Mouse (Mus musculus): ENCODE data around the gene Klhl1.

Gene Klhl1

DNA sequence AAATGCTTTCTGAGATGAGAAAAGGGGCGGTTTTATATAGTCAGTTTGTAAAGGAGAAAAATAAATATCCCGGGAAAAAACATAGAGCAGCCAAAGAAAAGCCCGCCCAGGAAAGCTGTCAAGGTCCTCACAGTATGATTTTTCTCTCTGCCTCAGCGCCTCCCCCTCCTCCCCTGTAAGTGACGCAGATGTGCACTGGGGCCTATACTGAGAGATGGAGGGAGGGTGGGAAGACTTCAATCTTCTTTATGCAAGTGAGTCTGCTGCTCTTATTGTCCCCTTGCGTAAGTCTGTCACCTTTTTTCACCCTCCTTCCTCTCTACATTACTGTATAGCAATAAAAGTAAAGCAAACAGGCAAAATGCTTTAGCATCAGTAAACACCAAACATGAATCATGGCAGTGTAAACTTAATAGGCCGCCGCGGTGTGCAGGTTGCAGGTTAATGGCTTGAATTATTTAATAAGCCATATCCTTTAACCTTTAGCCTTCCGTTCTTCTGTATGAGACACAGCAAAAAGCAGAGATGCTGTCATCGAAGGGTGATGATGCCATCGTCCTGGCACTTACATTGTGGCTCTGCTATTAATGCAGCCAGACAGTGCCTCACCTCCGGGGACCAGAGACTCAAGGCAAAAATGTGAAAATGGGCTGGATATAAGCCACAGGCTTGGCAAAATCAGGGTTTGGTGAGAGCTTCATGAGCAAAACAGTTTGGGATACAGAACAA, at the start of gene Klhl1:
Gene Klhl1 (minus strand): TSS at position 149 of the 729 bp plus-strand sequence.
- Histone ChIP-seq H3K36me3 (ENCODE audit: insufficient read depth, low read length) (no peaks in the 10 kb centered on the region), H3K4me1 (replicated peaks; ENCODE audit: low read depth, low read length) (peaks cover 13% of the 10 kb centered on the region; the same call in 1 of the 2 replicates), H3K27me3 (ENCODE audit: insufficient read depth, low read length) (peaks cover 30% of the 10 kb centered on the region), H3K4me3 (replicated peaks; ENCODE audit: low read length) (peak within 1 kb of the TSS; percentile 66), H3K9me3 (ENCODE audit: low read length) (no peaks in the 10 kb centered on the region)
- no peak for TF ChIP-seq NANOG (IDR thresholded peaks at IDR 0.05; ENCODE audit: borderline replicate concordance, low read length)
- no peak for TF ChIP-seq POU5F1 (IDR thresholded peaks at IDR 0.05; ENCODE audit: borderline replicate concordance, low read length)
- no peak for TF ChIP-seq CTCF (conservative IDR thresholded peaks at IDR 0.05; ENCODE audit: low read length)

DNA sequence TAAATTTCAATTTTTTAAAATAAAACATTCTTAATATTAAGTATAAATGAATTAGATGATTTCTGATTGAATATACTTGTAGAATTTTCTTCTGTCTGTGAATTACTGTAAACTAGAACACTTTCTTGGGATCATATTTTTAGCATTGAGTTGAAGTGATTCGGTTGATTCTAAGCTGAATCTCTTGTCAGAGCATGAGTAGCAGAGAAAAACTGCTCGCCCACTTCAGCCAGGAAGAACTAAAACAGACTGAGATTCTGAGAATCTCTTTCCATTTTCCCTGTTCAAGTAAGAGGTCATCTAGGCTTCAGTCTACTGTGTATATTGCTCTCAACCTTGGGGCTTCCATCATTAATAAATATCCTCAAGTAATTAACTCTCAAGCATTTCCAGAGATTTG, 34.8 kb upstream of the Klhl1 start:
- no peak overlapping the region for H3K4me3 ChIP-seq (replicated peaks; ENCODE audit: low read length)
- H3K4me1 ChIP-seq (replicated peaks; ENCODE audit: low read depth, low read length), result no peaks in the 10 kb centered on the region
- no peaks in the 10 kb centered on the region for H3K36me3 ChIP-seq (ENCODE audit: insufficient read depth, low read length)
- no peaks in the 10 kb centered on the region for H3K27me3 ChIP-seq (ENCODE audit: insufficient read depth, low read length)
- H3K9me3 ChIP-seq (ENCODE audit: low read length), result no peaks in the 10 kb centered on the region
- TF ChIP-seq POU5F1 (IDR thresholded peaks at IDR 0.05; ENCODE audit: borderline replicate concordance, low read length) (no peak), CTCF (conservative IDR thresholded peaks at IDR 0.05; ENCODE audit: low read length) (no peak), NANOG (IDR thresholded peaks at IDR 0.05; ENCODE audit: borderline replicate concordance, low read length) (no peak)

DNA sequence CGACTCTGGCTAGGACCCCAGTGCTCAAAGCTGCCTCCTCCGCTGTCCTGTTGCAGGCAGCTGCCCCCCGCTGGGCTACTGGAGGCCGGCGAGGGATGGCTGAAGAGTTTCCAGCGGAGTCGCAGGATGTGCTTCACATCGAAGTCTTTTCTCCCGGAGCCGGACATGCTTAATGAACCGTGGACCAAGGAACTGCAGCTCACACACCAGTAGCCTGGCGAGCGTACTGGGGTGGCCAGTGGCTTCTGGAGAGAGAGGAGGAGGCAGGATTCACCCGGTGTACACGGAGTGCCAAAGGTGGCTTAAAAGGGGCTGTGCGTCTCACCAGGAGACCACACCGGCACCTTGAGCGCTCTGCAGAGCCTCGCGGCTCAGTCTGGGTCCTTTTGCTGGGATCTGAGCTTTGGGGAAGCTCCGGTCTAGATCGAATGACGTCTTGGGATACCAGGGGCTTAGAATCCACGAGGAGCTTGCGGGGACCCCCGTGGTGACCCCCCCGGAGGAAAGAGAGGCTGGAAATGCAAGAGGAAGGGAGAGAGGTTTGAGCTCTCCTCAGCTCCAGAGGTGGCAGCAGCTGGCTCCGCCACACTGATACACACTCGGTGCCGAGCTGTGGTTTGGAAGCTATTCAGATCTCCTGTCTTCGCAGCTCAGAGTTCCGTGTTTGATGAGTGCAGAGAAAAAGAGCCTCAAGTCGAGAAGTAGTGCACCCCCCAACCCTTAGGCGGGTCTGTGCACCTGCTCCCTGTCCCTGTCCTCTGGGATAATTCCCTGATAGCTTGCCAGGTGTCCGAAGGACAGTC, 550 bp downstream of the Klhl1 start:
- H3K4me3 ChIP-seq (replicated peaks; ENCODE audit: low read length), result peak overlapping the region; percentile 66
- no peak for TF ChIP-seq NANOG (IDR thresholded peaks at IDR 0.05; ENCODE audit: borderline replicate concordance, low read length)
- TF ChIP-seq POU5F1 (IDR thresholded peaks at IDR 0.05; ENCODE audit: borderline replicate concordance, low read length), result no peak
- no peak for TF ChIP-seq CTCF (conservative IDR thresholded peaks at IDR 0.05; ENCODE audit: low read length)
- H3K4me1 ChIP-seq (replicated peaks; ENCODE audit: low read depth, low read length), result peaks cover 13% of the 10 kb centered on the region; the same call in 1 of the 2 replicates
- peaks cover 30% of the 10 kb centered on the region for H3K27me3 ChIP-seq (ENCODE audit: insufficient read depth, low read length)
- H3K9me3 ChIP-seq (ENCODE audit: low read length), result no peaks in the 10 kb centered on the region
- H3K36me3 ChIP-seq (ENCODE audit: insufficient read depth, low read length), result no peaks in the 10 kb centered on the region

DNA sequence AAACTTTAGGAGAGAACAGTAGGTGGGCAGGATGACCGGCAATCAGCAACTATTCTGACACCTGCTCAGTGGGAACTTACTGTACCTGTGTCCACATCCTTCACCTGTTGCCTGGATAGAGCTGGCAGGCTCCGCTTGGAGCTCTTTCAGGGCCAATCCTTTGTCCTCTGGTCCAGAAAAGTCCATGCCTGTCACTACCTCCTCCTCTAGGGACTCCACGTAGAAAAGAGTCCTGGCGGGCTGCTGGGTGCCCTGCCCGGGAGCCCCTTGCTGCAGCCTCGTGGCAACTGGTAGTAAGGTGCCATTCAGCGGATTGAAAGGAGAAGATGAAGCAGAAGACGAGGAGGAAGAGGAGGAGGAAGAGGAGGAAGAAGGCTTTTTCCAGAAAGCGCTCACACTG, 1.2 kb downstream of the Klhl1 start:
- Histone ChIP-seq H3K4me1 (replicated peaks; ENCODE audit: low read depth, low read length) (peaks cover 13% of the 10 kb centered on the region; the same call in 1 of the 2 replicates), H3K4me3 (replicated peaks; ENCODE audit: low read length) (peak overlapping the region; percentile 66), H3K27me3 (ENCODE audit: insufficient read depth, low read length) (peaks cover 30% of the 10 kb centered on the region), H3K9me3 (ENCODE audit: low read length) (no peaks in the 10 kb centered on the region), H3K36me3 (ENCODE audit: insufficient read depth, low read length) (no peaks in the 10 kb centered on the region)
- TF ChIP-seq CTCF (conservative IDR thresholded peaks at IDR 0.05; ENCODE audit: low read length), result no peak
- TF ChIP-seq POU5F1 (IDR thresholded peaks at IDR 0.05; ENCODE audit: borderline replicate concordance, low read length), result no peak
- no peak for TF ChIP-seq NANOG (IDR thresholded peaks at IDR 0.05; ENCODE audit: borderline replicate concordance, low read length)

DNA sequence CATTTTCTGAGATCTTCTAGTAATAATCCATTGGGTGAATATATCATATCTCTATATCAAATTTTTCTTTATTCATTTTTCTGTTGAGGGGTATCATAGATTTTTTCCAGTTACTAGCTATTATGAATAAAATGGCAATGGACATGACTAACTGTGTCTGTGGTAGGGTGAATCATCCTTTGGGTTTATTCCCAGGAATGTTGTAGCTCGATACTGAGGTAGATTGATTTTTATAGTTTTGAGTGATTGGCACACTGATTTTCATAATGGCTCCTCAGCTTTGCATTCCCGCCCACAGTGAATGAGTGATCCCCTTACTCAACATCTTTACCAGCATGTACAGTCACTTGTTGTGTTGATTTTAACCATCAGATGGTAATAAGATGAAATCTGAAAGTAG, 19.0 kb downstream of the Klhl1 start:
- Histone ChIP-seq H3K27me3 (ENCODE audit: insufficient read depth, low read length) (no peaks in the 10 kb centered on the region), H3K36me3 (ENCODE audit: insufficient read depth, low read length) (no peaks in the 10 kb centered on the region), H3K4me3 (replicated peaks; ENCODE audit: low read length) (no peak overlapping the region), H3K9me3 (ENCODE audit: low read length) (no peaks in the 10 kb centered on the region), H3K4me1 (replicated peaks; ENCODE audit: low read depth, low read length) (no peaks in the 10 kb centered on the region)
- no peak for TF ChIP-seq CTCF (conservative IDR thresholded peaks at IDR 0.05; ENCODE audit: low read length)
- no peak for TF ChIP-seq NANOG (IDR thresholded peaks at IDR 0.05; ENCODE audit: borderline replicate concordance, low read length)
- no peak for TF ChIP-seq POU5F1 (IDR thresholded peaks at IDR 0.05; ENCODE audit: borderline replicate concordance, low read length)

DNA sequence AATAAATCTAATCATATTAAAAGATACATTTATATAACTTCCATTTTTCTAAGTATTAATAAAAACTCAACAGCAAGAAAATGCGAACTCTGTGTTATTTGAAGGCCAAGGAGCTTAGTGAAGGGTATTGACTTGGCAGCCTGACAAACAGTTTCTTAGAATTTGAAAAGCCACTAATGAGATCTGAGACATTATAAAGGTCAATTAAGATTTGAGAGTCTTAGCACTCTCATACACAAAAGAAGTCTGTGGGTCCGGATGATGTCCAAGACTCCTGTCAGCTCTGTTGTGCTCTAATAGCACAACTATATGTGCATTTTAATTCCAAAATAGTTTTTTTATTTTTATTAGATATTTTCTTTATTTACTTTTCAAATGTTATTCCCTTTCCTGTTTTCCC, 47.1 kb downstream of the Klhl1 start:
- Histone ChIP-seq H3K4me3 (replicated peaks; ENCODE audit: low read length) (no peak overlapping the region), H3K4me1 (replicated peaks; ENCODE audit: low read depth, low read length) (no peaks in the 10 kb centered on the region), H3K9me3 (ENCODE audit: low read length) (no peaks in the 10 kb centered on the region), H3K27me3 (ENCODE audit: insufficient read depth, low read length) (no peaks in the 10 kb centered on the region), H3K36me3 (ENCODE audit: insufficient read depth, low read length) (no peaks in the 10 kb centered on the region)
- TF ChIP-seq CTCF (conservative IDR thresholded peaks at IDR 0.05; ENCODE audit: low read length) (no peak), NANOG (IDR thresholded peaks at IDR 0.05; ENCODE audit: borderline replicate concordance, low read length) (no peak), POU5F1 (IDR thresholded peaks at IDR 0.05; ENCODE audit: borderline replicate concordance, low read length) (no peak)

DNA sequence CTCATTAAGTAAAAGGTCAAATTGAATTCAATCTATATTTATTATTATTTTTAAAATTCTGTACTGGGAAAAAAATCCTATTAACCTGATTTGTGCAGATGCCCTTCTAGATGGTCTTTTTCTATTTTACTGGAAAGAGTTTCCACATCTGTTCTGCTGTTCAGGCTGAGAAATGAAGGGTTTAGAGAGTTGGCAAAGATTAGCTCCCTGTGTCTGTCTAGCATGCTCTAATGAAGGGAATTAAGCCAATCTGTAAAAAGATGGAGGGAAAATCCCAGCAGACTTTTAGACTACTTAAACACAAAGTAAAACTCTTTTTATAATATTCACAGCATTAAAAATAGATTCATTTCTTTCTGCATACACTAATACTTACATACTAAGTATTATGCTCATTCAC, 47.6 kb downstream of the Klhl1 start:
- TF ChIP-seq CTCF (conservative IDR thresholded peaks at IDR 0.05; ENCODE audit: low read length) (no peak), POU5F1 (IDR thresholded peaks at IDR 0.05; ENCODE audit: borderline replicate concordance, low read length) (no peak), NANOG (IDR thresholded peaks at IDR 0.05; ENCODE audit: borderline replicate concordance, low read length) (no peak)
- Histone ChIP-seq H3K4me1 (replicated peaks; ENCODE audit: low read depth, low read length) (no peaks in the 10 kb centered on the region), H3K27me3 (ENCODE audit: insufficient read depth, low read length) (no peaks in the 10 kb centered on the region), H3K36me3 (ENCODE audit: insufficient read depth, low read length) (no peaks in the 10 kb centered on the region), H3K9me3 (ENCODE audit: low read length) (no peaks in the 10 kb centered on the region), H3K4me3 (replicated peaks; ENCODE audit: low read length) (no peak overlapping the region)

DNA sequence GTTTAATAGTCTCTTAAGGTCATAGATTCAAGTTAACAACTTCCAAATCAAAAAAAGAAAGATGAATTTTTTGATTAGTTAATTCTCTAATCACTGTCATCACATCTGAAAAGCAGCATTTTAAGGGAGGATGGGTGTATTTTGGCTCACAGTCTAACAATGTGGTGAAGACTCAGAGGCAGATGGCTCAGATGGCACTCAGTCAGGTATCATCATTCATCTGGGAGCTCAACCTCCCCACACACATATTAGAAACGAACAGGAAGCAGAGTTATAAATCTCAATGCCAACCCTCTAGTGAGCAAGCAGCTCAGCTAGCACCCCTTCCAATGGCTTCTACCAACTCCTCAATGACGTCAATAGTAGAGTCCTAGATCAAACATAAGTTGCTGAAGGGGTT, 57.1 kb downstream of the Klhl1 start:
- no peaks in the 10 kb centered on the region for H3K36me3 ChIP-seq (ENCODE audit: insufficient read depth, low read length)

More for the DNA sequence above, 57.1 kb downstream of the Klhl1 start:
- Histone ChIP-seq H3K9me3 (ENCODE audit: low read length) (no peaks in the 10 kb centered on the region), H3K4me1 (replicated peaks; ENCODE audit: low read depth, low read length) (no peaks in the 10 kb centered on the region), H3K27me3 (ENCODE audit: insufficient read depth, low read length) (no peaks in the 10 kb centered on the region), H3K4me3 (replicated peaks; ENCODE audit: low read length) (no peak overlapping the region)
- TF ChIP-seq NANOG (IDR thresholded peaks at IDR 0.05; ENCODE audit: borderline replicate concordance, low read length), result no peak
- no peak for TF ChIP-seq CTCF (conservative IDR thresholded peaks at IDR 0.05; ENCODE audit: low read length)
- TF ChIP-seq POU5F1 (IDR thresholded peaks at IDR 0.05; ENCODE audit: borderline replicate concordance, low read length), result no peak

All from E14TG2a.4 (cell line).